Mouse (Mus musculus) neural tube, embryonic 14.5 days (tissue): ENCODE data around the gene Wdr82. TPM values are rescaled to one million over a fixed set of nuclear protein-coding genes. Genes with fewer than 3 reads are reported as not detected.

ENCODE experiments used
- ATAC-seq: fragments of 200-750 bp; cut with Nextera tagmentation; 2 replicates; pipeline ENCODE4 v1.8.0; 2017; ENCODE audit warnings: low read depth, mild to moderate bottlenecking, moderate TSS enrichment, moderate library complexity
- H3K27ac ChIP-seq: fragments of 300-500 bp; sonication (generic); 2 replicates; pipeline ENCODE4 v1.5.1; 2014; ENCODE audit warnings: low read depth, mild to moderate bottlenecking, control low read depth, low read length, moderate library complexity, mixed read lengths
- H3K27me3 ChIP-seq: fragments of 300-500 bp; sonication (generic); 2 replicates; pipeline ENCODE4 v1.6.1; 2014; ENCODE audit warnings: low read length; ENCODE audit not compliant: control insufficient read depth, insufficient read depth
- H3K36me3 ChIP-seq: fragments of 300-500 bp; sonication (generic); 2 replicates; pipeline ENCODE4 v1.6.1; 2014; ENCODE audit warnings: low read length, mixed read lengths; ENCODE audit not compliant: control insufficient read depth, insufficient read depth
- H3K4me1 ChIP-seq: fragments of 300-500 bp; sonication (generic); 2 replicates; pipeline ENCODE4 v1.6.1; 2014; ENCODE audit warnings: low read length; ENCODE audit not compliant: control insufficient read depth, insufficient read depth
- H3K4me2 ChIP-seq: fragments of 300-500 bp; sonication (generic); 2 replicates; pipeline ENCODE4 v1.6.1; 2014; ENCODE audit warnings: mild to moderate bottlenecking, low read depth, low read length, control low read depth
- H3K4me3 ChIP-seq: fragments of 300-500 bp; sonication (generic); 2 replicates; pipeline ENCODE4 v1.5.1; 2014; ENCODE audit warnings: low read depth, low read length, control low read depth, mixed read lengths
- H3K9ac ChIP-seq: fragments of 300-500 bp; sonication (generic); replicated peaks from 2 replicates; pipeline ENCODE4 v1.6.1; 2014; ENCODE audit warnings: low read depth, mild to moderate bottlenecking, control low read depth, low read length, mixed read lengths
- H3K9me3 ChIP-seq: fragments of 300-500 bp; sonication (generic); 2 replicates; pipeline ENCODE4 v1.6.1; 2016; ENCODE audit warnings: low read length; ENCODE audit not compliant: control insufficient read depth
- WGBS: fragments of 180-500 bp; shearing (Covaris S2); extraction: QIAGEN DNeasy Blood & Tissue Kit; methylation state at CpG from one replicate; pipeline ENCODE4 v1.1.7; 2014; 5-methylcytosine and 5-hydroxymethylcytosine counted together
- polyA plus RNA-seq: library from polyadenylated mRNA; unstranded; fragments of >200 nt; fragmentation: Nextera tagmentation; extraction: Ambion mirVana; gene quantifications from 2 replicates; pipeline ENCODE4 v1.2.1, GENCODE M21; 2014

The Wdr82 gene
- polyA plus RNA-seq, 1 experiment from 2014 or later, result 40.4 TPM

DNA sequence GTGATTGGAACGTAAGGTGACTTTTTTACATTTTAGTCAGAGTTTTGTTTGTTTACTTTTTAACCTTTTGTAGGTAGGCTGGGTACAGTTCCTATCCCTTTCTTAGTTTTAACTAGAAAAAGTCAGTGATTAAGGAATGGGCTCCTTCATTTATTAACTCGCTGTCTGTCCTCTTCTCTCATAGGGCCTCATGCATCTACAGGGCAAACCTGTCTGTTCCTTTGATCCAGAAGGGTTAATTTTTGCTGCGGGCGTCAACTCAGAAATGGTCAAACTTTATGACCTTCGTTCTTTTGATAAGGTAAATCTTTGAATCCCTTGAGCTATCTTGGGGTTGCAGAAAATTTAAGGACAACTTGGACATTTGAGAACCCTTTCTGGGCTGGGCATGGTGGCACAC lies 13.3 kb downstream of the Wdr82 start:
- Histone ChIP-seq H3K27me3 (no peaks in the 10 kb centered on the region), H3K9ac (no peak overlapping the region), H3K36me3 (peaks cover 81% of the 10 kb centered on the region), H3K4me3 (no peak overlapping the region), H3K27ac (no peak overlapping the region), H3K9me3 (no peaks in the 10 kb centered on the region), H3K4me2 (no peak overlapping the region), H3K4me1 (no peaks in the 10 kb centered on the region)
- 96% methylated on average over 5 of the region's 5 CpGs for whole genome bisulfite sequencing
- ATAC-seq, result no peak

DNA sequence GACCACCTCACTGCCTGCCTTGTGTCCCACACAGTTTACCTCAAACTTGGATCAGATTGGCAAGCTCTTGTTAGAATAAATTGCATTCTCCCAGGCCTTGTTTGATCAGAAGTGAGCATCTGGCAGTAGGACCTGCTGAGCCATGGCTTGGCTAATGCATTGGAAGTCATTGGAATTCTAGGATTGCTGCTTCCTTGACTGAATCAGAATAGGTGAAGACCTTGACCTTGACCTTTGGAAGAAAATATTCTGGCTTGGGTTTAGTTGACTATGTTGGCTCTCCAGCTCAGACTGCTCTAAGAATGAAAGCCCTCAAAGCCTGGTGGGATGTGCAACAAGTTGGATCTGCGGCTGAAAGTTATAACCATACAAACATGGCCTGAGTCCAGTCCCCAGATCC lies 20.6 kb downstream of the Wdr82 start:
- H3K9ac ChIP-seq, result no peak overlapping the region
- peaks cover 53% of the 10 kb centered on the region for H3K36me3 ChIP-seq
- no peaks in the 10 kb centered on the region for H3K9me3 ChIP-seq
- no peaks in the 10 kb centered on the region for H3K27me3 ChIP-seq
- no peak overlapping the region for H3K27ac ChIP-seq
- WGBS, result 96% methylated on average over 1 of the region's 1 CpGs
- no peak overlapping the region for H3K4me2 ChIP-seq
- H3K4me1 ChIP-seq, result no peaks in the 10 kb centered on the region
- H3K4me3 ChIP-seq, result no peak overlapping the region
- ATAC-seq, result no peak

DNA sequence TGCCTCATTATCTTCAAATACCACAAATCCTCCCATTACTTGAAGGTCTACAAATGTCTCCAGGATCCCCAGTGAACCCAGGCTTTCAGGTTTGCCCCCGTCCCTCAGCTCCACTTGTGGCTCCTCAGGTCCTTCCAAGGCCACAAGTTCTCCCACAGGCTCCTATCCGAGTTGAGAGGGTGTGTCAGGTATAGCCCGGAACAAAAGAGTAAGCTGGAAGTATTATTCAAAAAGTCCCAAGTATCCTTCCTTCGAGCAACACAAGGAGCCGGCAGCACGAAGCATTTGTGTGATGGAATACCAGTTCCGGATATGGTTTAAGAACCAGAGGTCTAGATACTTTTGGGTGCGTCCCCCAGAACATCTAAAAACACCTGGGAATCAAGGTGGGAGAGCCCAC lies 21.3 kb downstream of the Wdr82 start:
- H3K9me3 ChIP-seq, result no peaks in the 10 kb centered on the region
- peaks cover 47% of the 10 kb centered on the region for H3K36me3 ChIP-seq
- no peak overlapping the region for H3K4me2 ChIP-seq
- H3K9ac ChIP-seq, result no peak overlapping the region
- H3K27me3 ChIP-seq, result no peaks in the 10 kb centered on the region
- 96% methylated on average over 8 of the region's 8 CpGs for WGBS
- no peak for ATAC-seq
- H3K4me1 ChIP-seq, result no peaks in the 10 kb centered on the region
- H3K27ac ChIP-seq, result no peak overlapping the region
- no peak overlapping the region for H3K4me3 ChIP-seq

DNA sequence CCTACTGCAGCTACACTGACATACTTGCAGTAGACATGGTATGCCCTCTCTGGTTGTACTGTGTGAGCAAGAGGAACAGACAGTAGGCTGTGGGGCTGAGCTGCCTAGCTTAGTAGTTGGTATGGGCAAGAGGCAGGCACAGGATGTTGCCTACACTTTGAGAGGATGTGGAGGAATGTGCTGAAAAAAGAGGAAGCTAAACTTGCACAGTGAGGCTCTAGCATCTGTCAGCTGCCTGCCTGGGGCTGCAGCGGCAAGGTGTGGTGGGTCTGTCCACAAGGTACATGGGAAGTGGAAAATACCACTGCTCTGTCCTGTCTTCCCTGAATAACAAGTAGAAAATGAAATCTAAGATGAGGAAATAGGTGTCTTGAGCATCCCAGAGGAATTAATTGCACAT lies 22.3 kb downstream of the Wdr82 start:
- Histone ChIP-seq H3K4me2 (no peak overlapping the region), H3K36me3 (peaks cover 38% of the 10 kb centered on the region), H3K9ac (no peak overlapping the region), H3K4me3 (no peak overlapping the region), H3K27me3 (no peaks in the 10 kb centered on the region), H3K9me3 (no peaks in the 10 kb centered on the region), H3K27ac (no peak overlapping the region), H3K4me1 (no peaks in the 10 kb centered on the region)
- ATAC-seq, result no peak
- 96% methylated on average over 1 of the region's 1 CpGs for WGBS

DNA sequence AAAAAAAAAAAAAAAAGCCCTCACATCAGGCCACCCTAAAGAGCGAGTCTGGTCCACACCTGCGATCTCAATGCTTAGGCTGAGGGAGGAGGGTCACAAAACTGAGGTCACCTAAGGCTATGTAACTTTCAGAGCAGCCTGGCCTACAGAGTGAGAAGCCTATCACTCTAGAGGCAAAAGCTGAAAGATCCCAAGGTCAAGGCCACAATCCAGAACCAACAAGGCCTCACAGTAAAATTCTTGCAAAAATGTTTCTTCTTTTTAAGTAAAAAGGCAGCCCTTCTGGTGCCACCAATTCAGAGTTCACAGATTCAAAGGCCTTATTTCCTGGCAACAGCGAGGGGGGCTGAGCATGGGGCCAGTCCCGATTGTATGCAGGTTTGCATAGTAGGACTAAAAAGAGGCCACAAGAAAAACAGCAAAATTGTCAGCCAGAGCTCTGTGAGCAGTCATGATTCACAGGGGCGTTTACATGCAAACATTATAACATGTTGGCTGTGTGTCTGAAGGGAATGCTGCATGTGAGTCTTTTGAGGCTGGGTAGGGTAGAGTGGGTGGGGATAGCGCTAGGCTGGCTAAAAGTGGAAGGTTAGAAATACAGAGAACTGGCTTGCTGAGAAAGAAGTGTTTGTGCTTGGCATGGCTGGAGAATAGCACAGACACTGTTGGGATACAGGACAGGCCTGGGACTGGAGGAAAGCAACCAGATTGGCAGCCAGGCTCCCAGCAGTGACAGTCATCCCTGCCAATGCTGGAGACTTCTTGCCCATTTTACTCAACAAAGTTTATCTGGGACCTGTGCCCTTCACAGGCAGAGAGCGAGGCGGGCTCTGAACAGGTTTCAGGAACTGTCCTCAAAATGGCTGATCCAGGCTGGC lies 23.4 kb downstream of the Wdr82 start:
- no peaks in the 10 kb centered on the region for H3K27me3 ChIP-seq
- peaks cover 28% of the 10 kb centered on the region for H3K36me3 ChIP-seq
- no peak overlapping the region for H3K27ac ChIP-seq
- H3K9me3 ChIP-seq, result no peaks in the 10 kb centered on the region
- no peaks in the 10 kb centered on the region for H3K4me1 ChIP-seq
- no peak overlapping the region for H3K4me2 ChIP-seq
- no peak overlapping the region for H3K4me3 ChIP-seq
- H3K9ac ChIP-seq, result no peak overlapping the region
- WGBS, result 97% methylated on average over 8 of the region's 8 CpGs
- no peak for ATAC-seq

DNA sequence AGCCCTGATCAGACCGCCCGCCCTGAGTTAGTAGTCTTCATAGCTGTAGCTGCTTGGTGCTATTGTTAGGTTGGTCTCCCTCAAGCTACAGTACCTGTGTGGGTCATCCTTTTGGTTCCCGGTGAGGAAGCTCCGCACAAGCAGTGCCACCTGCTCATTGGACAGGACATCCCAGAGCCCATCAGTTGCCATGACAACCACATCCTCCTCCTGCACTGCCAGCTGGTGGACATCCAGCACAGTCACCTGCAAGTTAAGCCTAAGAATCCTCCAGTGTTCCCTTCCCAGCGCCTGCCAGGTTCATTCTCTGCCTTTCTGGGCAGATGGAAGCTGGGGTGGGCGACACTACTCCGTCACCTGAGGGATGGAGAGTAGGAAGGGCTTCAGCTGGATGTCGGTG lies 25.0 kb downstream of the Wdr82 start:
- ATAC-seq, result no peak
- no peaks in the 10 kb centered on the region for H3K4me1 ChIP-seq
- no peaks in the 10 kb centered on the region for H3K27me3 ChIP-seq
- H3K9me3 ChIP-seq, result no peaks in the 10 kb centered on the region
- 76% methylated on average over 8 of the region's 8 CpGs for WGBS
- no peak overlapping the region for H3K4me2 ChIP-seq
- H3K36me3 ChIP-seq, result peaks cover 15% of the 10 kb centered on the region
- no peak overlapping the region for H3K27ac ChIP-seq
- no peak overlapping the region for H3K4me3 ChIP-seq
- H3K9ac ChIP-seq, result peak overlapping the region; percentile 16; the same call in 1 of the 2 replicates

DNA sequence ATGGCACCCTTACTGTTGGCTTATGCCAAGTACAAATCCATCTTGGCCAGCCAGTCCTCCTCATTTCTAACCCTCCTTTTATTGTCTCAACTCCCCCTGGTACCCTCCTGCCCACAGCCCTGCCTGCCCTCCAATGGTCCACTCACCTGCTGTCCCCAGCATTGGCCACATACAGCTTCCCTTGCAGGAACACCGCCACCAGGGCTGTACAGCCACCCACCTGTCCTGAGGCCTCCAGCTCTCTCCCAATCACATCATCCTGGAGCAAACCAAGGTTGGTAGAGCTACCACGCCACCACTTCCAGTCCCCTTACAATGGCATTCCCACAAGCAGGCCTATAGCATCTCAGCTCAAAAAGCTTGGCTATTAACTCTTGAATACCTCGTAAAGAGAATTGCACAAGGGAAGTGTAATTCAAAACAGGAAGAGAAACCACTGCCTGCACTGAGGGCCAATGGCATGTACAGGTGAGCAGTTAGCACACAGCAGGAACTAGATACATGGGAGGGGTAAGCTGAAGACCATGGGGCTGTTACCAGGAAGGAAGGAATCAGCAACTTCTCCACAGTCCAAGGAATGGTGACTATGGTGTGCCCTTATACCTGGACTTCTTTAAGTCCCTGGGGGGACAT lies 26.5 kb downstream of the Wdr82 start:
- Histone ChIP-seq H3K4me3 (no peak overlapping the region), H3K27ac (no peak overlapping the region), H3K27me3 (no peaks in the 10 kb centered on the region), H3K9me3 (no peaks in the 10 kb centered on the region), H3K9ac (no peak overlapping the region), H3K36me3 (peaks cover 3% of the 10 kb centered on the region; the same call in 1 of the 2 replicates), H3K4me1 (no peaks in the 10 kb centered on the region), H3K4me2 (no peak overlapping the region)
- WGBS, result 69% methylated on average over 3 of the region's 3 CpGs
- ATAC-seq, result no peak

DNA sequence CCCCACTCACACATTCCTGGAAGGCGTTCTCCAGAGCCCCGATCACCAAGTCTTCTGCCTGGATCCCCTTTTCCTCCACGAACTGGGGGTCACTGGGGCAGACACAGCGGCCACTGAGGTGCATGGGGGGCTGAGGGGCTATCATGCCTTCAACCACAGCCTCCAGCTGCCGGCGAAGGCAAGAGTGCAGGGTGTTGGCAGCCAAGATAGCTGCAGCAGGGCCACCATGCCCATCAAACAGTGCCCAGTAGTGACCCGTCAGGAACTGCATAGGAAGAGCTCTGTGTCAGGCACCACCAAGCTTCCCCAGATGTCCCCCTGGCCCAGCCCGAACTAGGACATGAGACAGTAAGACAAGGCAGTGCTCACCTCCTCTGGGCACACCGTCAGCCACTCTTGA lies 27.0 kb downstream of the Wdr82 start:
- Histone ChIP-seq H3K4me1 (no peaks in the 10 kb centered on the region), H3K4me2 (no peak overlapping the region), H3K9me3 (no peaks in the 10 kb centered on the region), H3K9ac (no peak overlapping the region), H3K4me3 (no peak overlapping the region), H3K27ac (no peak overlapping the region), H3K36me3 (no peaks in the 10 kb centered on the region), H3K27me3 (no peaks in the 10 kb centered on the region)
- WGBS, result 92% methylated on average over 9 of the region's 9 CpGs
- no peak for ATAC-seq

DNA sequence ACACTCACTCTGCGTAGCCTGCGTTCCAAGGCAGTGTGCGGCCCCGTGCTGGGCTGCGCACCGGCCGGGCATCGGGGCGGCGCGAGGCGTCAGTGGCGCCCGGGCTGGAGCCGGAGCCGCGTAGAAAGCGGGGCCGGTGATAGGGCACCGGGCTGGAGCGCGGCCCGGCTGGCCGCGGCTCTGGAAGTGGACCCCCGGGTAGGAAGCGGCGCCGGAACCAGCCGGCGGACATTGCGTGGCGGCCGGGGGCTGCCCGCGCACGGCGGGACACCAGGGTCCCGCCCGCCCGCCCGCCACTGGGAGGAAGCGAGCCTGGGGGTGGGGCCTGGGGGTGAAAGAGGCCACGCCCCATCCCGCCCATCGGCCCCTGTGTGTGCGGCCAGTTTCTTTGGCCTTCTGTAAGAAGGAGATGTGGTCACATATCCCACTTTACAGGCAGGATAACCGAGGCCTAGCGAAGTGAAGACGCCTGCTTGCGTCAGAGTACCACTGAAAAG lies 28.3 kb downstream of the Wdr82 start:
- H3K4me3 ChIP-seq, result peak overlapping the region; percentile 52
- H3K4me1 ChIP-seq, result peaks cover 5% of the 10 kb centered on the region
- ATAC-seq, result peak; percentile 36; the same call in 1 of the 2 replicates
- H3K4me2 ChIP-seq, result peak overlapping the region; percentile 73
- WGBS, result 1% methylated on average over 41 of the region's 51 CpGs
- H3K27me3 ChIP-seq, result no peaks in the 10 kb centered on the region
- no peaks in the 10 kb centered on the region for H3K36me3 ChIP-seq
- no peaks in the 10 kb centered on the region for H3K9me3 ChIP-seq
- no peak overlapping the region for H3K27ac ChIP-seq
- peak overlapping the region; percentile 66 for H3K9ac ChIP-seq
